Mouse (Mus musculus): ENCODE data around the gene Slc25a42. TPM values are rescaled to one million over a fixed set of nuclear protein-coding genes. Genes with fewer than 3 reads are reported as not detected.

Gene Slc25a42
- total RNA-seq, 4 experiments from 2014 or later: 32.9 to 55.2 (median 45.8) TPM

Other genes with a start within 250 kb of the Slc25a42 start
- 10 to 100 TPM; 27.9 to 37.6 (median 33.3) TPM for gene Gatad2a, start 215.9 kb downstream of the Slc25a42 start, total RNA-seq (2022)
- gene Mau2, start 169.6 kb downstream of the Slc25a42 start, total RNA-seq (2022): 10 to 100 TPM; 62.7 to 76.5 (median 72.8) TPM
- gene Sugp1, start 169.5 kb downstream of the Slc25a42 start, total RNA-seq (2022): 10 to 100 TPM; 55.2 to 60.3 (median 57.2) TPM
- 10 to 100 TPM in 1 of 4 experiments, 1 to 10 TPM in 3; 2.6 to 11.3 (median 4.6) TPM for gene Tm6sf2, start 139.4 kb downstream of the Slc25a42 start, total RNA-seq (2022)
- gene Hapln4, start 128.8 kb downstream of the Slc25a42 start, total RNA-seq (2022): 100 to 1,000 TPM in 2 of 4 experiments, 10 to 100 TPM in 2; 96.7 to 109 (median 100) TPM
- gene Ncan, start 91.4 kb downstream of the Slc25a42 start, total RNA-seq (2022): 100 to 1,000 TPM; 121 to 134 (median 129) TPM
- 10 to 100 TPM; 28.3 to 38.4 (median 31.2) TPM for gene Nr2c2ap, start 81.0 kb downstream of the Slc25a42 start, total RNA-seq (2022)
- gene Rfxank, start 73.2 kb downstream of the Slc25a42 start, total RNA-seq (2022): 10 to 100 TPM; 13.6 to 18.9 (median 14.7) TPM
- gene Borcs8, start 72.8 kb downstream of the Slc25a42 start, total RNA-seq (2022): 10 to 100 TPM; 41.6 to 46.4 (median 43.8) TPM
- gene Mef2b, start 72.6 kb downstream of the Slc25a42 start, total RNA-seq (2022): under 1 TPM in 2 of 4 experiments, not detected in 2; 0.82 to 0.96 TPM
- 10 to 100 TPM; 48.9 to 58.8 (median 53.3) TPM for gene Tmem161a, start 39.9 kb downstream of the Slc25a42 start, total RNA-seq (2022)
- 100 to 1,000 TPM; 113 to 141 (median 123) TPM for gene Sugp2, start 21.9 kb upstream of the Slc25a42 start, total RNA-seq (2022)
- 10 to 100 TPM; 38.0 to 49.2 (median 40.1) TPM for gene Armc6, start 22.2 kb upstream of the Slc25a42 start, total RNA-seq (2022)
- gene Homer3, start 70.5 kb upstream of the Slc25a42 start, total RNA-seq (2022): 10 to 100 TPM; 74.1 to 89.8 (median 80.1) TPM
- gene Ddx49, start 90.2 kb upstream of the Slc25a42 start, total RNA-seq (2022): 10 to 100 TPM; 49.2 to 55.5 (median 54.6) TPM
- gene Cope, start 90.2 kb upstream of the Slc25a42 start, total RNA-seq (2022): 100 to 1,000 TPM; 127 to 152 (median 135) TPM
- gene Cers1, start 103.5 kb upstream of the Slc25a42 start, total RNA-seq (2022): 100 to 1,000 TPM in 3 of 4 experiments, 10 to 100 TPM in 1; 99.3 to 118 (median 106) TPM
- gene Gdf1, start 117.5 kb upstream of the Slc25a42 start, total RNA-seq (2022): 10 to 100 TPM in 2 of 4 experiments, 1 to 10 TPM in 1, not detected in 1; 4.8 to 16.4 (median 11.3) TPM
- 10 to 100 TPM; 57.9 to 73.1 (median 65.4) TPM for gene Upf1, start 141.0 kb upstream of the Slc25a42 start, total RNA-seq (2022)
- 1 to 10 TPM in 1 of 4 experiments, under 1 TPM in 3; 0.31 to 1.4 (median 0.73) TPM for gene Comp, start 161.3 kb upstream of the Slc25a42 start, total RNA-seq (2022)
- gene Crtc1, start 227.3 kb upstream of the Slc25a42 start, total RNA-seq (2022): 100 to 1,000 TPM; 154 to 203 (median 177) TPM

All from layer of hippocampus, adult 8-10 months (tissue).